Mouse (Mus musculus) embryonic fibroblast, embryonic 13.5 days (primary cell): ENCODE results near the gene C2cd4d. TPM values are rescaled to one million over a fixed set of nuclear protein-coding genes. Genes with fewer than 3 reads are reported as not detected.
A peak's percentile ranks its signal among the peaks of the same experiment; 100 is the strongest.

ENCODE experiments used
- H3K27ac ChIP-seq: 2 replicates; pipeline ENCODE4 v1.5.1; 2012; ENCODE audit warnings: low read length, control low read depth, inconsistent platforms; ENCODE audit not compliant: insufficient read depth
- H3K4me1 ChIP-seq: 2 replicates; pipeline ENCODE4 v1.6.1; 2011; ENCODE audit warnings: low read length; ENCODE audit not compliant: control insufficient read depth, insufficient read depth
- H3K4me3 ChIP-seq: 2 replicates; pipeline ENCODE4 v1.5.1; 2011; ENCODE audit warnings: mild to moderate bottlenecking, control low read depth, low read length; ENCODE audit not compliant: insufficient read depth
- CTCF ChIP-seq: IDR thresholded peaks from 2 replicates; pipeline ENCODE4 v1.5.1; 2011; ENCODE audit warnings: mild to moderate bottlenecking, control low read depth, low read length, moderate library complexity, borderline replicate concordance; ENCODE audit not compliant: insufficient read depth
- POLR2A ChIP-seq: IDR thresholded peaks from 2 replicates; pipeline ENCODE4 v1.6.1; 2011; ENCODE audit warnings: low read depth, mild to moderate bottlenecking, control low read depth, low read length, moderate library complexity
- polyA plus RNA-seq: library from polyadenylated mRNA; stranded (reverse); fragments of >200 nt; gene quantifications from 2 replicates; pipeline ENCODE4 v1.2.4, GENCODE M21; 2011; ENCODE audit warnings: low read depth; ENCODE audit not compliant: missing spikeins, insufficient read length

Gene C2cd4d
- not detected in 2 replicates for polyA plus RNA-seq

- no peak within 1 kb of the TSS for H3K27ac ChIP-seq
Observed at GRCm38 (mm10) chr3:94362138-94362537, at the start of gene C2cd4d. C2cd4d (plus strand) TSS chr3:94362438.

GRCm38 (mm10) chr3:94328681-94329080 is 33.6 kb upstream of the C2cd4d start:
- no peak overlapping the region for H3K27ac ChIP-seq
- no peaks in the 10 kb centered on the region for H3K4me1 ChIP-seq
- H3K4me3 ChIP-seq, result no peak overlapping the region
- no peak for TF ChIP-seq POLR2A
- TF ChIP-seq CTCF, result peak; percentile 22; the same call in 1 of the 2 replicates

More at GRCm38 (mm10) chr3:94362138-94362537, at the start of gene C2cd4d:
- Histone ChIP-seq H3K4me1 (no peaks in the 10 kb centered on the region), H3K4me3 (no peak within 1 kb of the TSS)
- TF ChIP-seq POLR2A (no peak), CTCF (no peak)

- Histone ChIP-seq H3K4me3 (no peak overlapping the region), H3K27ac (no peak overlapping the region), H3K4me1 (no peaks in the 10 kb centered on the region)
- TF ChIP-seq CTCF (no peak), POLR2A (no peak)
Observed at GRCm38 (mm10) chr3:94334442-94334841, 27.8 kb upstream of the C2cd4d start.

GRCm38 (mm10) chr3:94338522-94338921 is 23.7 kb upstream of the C2cd4d start:
- TF ChIP-seq POLR2A (no peak), CTCF (no peak)
- no peak overlapping the region for H3K27ac ChIP-seq
- H3K4me1 ChIP-seq, result no peaks in the 10 kb centered on the region

GRCm38 (mm10) chr3:94341959-94342422 is 20.2 kb upstream of the C2cd4d start, which contains the start of gene Them5:
Them5 (plus strand) TSS chr3:94342099.
- H3K4me1 ChIP-seq, result no peaks in the 10 kb centered on the region
- TF ChIP-seq POLR2A (no peak), CTCF (no peak)
- H3K4me3 ChIP-seq, result no peak within 1 kb of the TSS
- H3K27ac ChIP-seq, result no peak within 1 kb of the TSS

More at GRCm38 (mm10) chr3:94338522-94338921, 23.7 kb upstream of the C2cd4d start:
- no peak overlapping the region for H3K4me3 ChIP-seq

DNA sequence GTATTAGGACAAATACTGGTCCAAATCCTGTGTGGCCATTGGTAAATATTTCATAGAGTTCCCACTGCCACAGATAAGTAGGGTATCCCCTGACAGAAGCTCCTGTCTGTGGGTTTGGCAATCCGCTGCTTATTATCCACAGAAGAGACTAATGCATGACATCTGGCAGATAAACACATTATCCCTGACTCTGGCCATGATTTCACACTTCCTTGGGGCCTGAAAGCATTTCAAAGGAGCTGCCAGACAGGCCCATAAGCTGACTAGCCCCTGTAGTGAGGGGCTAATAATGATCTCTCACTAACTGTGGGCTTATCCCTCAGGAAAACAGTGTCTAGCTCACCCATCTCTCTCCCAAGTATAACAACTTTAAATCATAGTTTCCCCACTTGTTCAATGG is 19.7 kb upstream of the C2cd4d start:
- Histone ChIP-seq H3K27ac (no peak overlapping the region), H3K4me1 (no peaks in the 10 kb centered on the region), H3K4me3 (no peak overlapping the region)
- TF ChIP-seq POLR2A (no peak), CTCF (no peak)

DNA sequence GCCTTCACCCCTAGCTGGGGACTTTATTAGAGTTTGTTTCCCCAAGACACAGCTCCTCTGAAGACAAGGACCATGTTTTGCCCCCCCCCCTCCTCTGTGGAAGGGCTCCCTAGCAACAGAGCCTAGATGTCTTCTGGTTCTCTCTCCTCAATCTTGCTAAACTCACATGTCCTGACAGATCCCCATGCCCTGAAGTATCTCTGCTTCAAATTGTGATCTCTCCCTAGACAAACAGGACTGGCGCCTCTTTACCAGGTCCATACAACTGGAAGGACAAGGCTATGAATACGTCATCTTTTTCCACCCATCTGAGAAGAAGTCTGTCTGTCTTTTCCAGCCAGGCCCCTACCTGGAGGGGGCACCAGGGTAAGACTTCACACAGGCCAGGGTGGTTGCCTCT is 18.1 kb upstream of the C2cd4d start:
- Histone ChIP-seq H3K4me3 (no peak overlapping the region), H3K27ac (no peak overlapping the region), H3K4me1 (no peaks in the 10 kb centered on the region)
- TF ChIP-seq POLR2A (no peak), CTCF (no peak)

DNA sequence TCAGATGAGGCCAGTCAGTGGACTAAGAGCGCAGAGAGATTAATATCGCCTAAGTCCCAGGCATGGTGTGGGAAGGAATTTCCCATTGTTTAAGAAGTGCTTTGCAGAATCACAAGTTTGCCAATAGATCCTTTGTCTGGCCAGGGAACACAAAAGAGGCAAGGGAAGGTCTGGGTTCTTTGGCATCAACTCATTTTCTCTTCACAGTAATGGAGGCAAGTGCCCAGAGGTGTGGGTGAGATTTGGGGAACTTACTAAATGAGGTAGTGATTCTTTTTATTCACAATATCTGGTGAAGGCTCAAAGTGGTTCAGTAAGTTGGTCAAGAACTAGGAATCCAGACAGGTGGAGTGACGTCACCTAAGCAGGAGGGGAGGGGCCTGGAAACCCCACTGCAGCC is 17.3 kb upstream of the C2cd4d start:
- no peaks in the 10 kb centered on the region for H3K4me1 ChIP-seq
- no peak for TF ChIP-seq CTCF
- H3K4me3 ChIP-seq, result no peak overlapping the region
- no peak overlapping the region for H3K27ac ChIP-seq

DNA sequence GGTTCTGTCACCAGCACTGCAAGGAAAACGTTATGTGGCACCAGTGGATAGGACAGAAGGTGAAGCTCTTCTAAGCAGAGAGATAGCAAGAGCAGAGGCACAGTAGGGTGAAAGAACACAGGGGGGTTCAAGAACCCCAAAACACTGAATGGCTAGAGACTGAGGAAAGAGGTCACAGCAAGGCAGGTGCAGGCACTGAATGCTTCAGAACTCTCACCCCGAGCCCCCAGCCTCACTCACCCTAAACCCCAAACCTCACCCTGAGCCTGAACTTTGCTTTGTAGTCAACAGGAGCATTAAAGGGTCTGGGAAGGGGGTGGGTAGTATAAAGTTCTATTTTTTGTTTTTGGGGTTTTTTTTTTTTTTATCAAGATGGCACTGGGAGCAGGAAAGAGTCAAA is 14.1 kb upstream of the C2cd4d start:
- TF ChIP-seq CTCF (no peak), POLR2A (no peak)
- H3K4me3 ChIP-seq, result no peak overlapping the region
- H3K27ac ChIP-seq, result no peak overlapping the region
- H3K4me1 ChIP-seq, result no peaks in the 10 kb centered on the region

DNA sequence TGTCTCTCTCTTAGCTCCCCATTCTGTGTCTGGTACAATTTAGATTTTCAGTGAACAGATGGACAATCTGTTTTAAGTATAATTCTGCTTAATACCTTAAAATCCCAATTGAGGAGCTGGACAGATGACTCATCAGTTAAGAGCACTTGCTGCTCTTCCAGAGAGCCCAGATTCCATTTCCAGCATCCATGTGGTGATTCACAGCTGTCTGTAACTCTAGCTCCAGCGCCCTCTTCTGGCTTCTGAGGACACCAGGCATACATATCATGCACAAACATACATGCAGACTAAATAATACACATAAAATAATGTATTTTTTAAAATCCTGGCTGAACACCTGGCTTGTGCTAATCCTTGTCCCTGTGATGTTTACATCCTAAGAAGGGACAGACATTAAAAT is 1.4 kb upstream of the C2cd4d start:
- Histone ChIP-seq H3K4me1 (no peaks in the 10 kb centered on the region), H3K4me3 (no peak overlapping the region), H3K27ac (no peak overlapping the region)
- TF ChIP-seq CTCF, result peak; percentile 36; the same call in 1 of the 2 replicates
- no peak for TF ChIP-seq POLR2A
